Mouse (Mus musculus): ENCODE data around the gene Cd59a.
"Not testable (repeated sequence)": the region's sequence is repeated elsewhere in the genome, so short reads cannot be mapped to it uniquely, and the experiment has no call there.

Gene Cd59a

DNA sequence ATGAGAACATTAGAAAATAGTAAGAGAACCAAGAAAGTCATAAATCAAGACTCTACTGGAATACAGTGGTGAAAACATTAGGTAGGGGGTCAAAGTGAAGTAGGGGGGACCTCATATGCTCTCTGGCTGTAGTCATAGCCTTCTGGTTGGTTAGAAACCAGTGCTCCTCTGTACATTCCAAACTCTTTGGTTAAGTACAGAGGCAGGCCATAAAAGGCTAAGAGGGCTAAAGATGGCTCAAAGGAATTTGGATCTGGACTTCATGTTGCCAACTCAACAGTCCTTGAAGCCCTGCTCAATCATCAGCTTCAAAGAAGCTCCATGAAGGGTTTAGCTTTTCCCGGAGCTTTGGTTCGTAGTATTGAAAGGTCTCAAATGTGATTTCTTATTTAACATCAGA is 13.4 kb downstream of the Cd59a start:
- not testable (repeated sequence) for DNase-seq (ENCODE audit: low read depth, low spot score)

DNA sequence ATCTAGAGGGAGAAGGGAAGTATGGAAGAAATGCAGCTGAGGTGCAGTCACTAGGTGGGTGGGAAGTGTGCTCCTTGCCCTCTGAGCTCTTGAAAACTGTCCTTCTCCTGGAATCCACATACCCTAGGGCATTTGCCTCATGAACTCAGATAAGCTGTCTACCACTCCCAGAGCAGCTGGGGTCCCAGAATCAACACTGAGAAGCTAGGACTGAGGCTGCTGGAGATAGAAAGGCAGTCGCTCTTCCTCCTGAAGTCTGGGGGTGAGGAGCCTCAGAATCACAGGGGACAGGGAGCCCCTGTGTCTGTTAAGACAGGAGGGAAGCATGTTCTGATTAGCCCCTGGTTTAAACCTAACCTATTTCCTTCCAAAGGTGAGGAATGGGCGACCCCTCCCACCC is 13.9 kb downstream of the Cd59a start:
- DNase-seq (ENCODE audit: low read depth, low spot score), result no peak

DNA sequence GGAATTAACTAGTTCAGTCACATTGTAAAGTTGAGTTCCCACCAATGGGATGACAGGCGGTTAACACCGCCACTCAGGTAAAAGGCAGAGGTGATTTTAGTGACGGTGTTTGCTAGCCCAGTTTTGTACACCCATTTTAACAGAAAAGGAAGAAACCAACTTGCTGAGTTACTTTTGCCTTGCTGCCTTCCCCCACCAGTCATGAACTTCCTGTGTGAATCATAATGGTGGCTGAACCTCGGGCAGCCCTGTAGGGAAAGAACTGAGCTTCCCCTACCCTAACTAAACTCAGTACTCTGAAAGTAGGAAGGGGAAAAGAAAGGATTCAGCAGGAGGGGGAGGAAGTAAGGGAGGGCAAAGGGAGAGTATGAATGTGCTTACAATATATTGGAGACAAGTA is 14.4 kb downstream of the Cd59a start:
- no peak for DNase-seq (ENCODE audit: low read depth, low spot score)

DNA sequence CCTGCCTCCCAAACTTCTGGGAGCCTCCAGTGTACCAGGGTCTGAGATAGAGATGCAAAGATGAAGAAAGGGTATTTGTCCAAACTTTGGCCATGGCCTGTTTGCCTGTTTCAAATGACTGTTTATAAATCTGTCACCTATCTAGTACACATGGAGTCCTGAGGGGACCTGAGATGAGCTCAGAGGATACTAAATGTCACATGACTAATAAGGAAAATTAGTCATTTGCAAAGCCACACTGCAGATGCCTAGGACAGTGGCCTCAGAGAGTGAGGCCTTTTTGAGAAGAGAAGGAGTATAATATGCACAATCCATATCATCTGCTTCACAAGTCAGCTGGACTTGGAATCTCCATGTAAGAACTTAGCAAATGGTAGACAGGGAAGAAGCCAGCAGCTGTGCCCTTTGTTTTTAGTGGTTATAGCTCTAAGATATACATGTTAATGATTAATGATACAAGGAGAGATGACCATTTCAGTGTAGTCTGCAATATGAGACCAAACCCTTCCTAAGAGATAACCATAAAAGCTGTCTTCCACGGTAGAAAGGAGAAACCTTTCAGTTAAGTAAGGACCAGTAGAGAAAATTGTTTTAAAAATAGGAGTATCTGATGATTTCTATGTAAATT is 15.7 kb downstream of the Cd59a start:
- not testable (repeated sequence) for DNase-seq (ENCODE audit: low read depth, low spot score)

DNA sequence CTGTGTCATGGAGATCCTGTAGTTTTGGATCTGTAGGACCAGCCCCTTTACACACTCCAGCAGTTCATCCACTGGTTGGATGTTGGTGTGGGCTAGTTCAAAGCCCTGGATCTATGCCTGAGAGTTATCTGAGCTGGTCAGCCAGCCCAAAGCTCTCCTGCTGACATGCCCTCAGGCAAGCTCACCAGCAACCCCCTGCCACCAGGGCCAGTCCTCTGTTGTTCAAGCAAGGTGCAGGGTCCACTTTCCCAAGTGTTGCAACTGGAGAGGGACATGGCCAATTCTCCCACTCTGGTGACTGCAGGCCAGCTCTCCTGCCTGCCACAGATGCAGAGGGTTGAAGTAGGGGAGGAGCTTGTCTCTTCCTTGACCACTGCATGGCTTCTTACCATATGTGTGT is 18.0 kb downstream of the Cd59a start:
- not testable (repeated sequence) for DNase-seq (ENCODE audit: low read depth, low spot score)

DNA sequence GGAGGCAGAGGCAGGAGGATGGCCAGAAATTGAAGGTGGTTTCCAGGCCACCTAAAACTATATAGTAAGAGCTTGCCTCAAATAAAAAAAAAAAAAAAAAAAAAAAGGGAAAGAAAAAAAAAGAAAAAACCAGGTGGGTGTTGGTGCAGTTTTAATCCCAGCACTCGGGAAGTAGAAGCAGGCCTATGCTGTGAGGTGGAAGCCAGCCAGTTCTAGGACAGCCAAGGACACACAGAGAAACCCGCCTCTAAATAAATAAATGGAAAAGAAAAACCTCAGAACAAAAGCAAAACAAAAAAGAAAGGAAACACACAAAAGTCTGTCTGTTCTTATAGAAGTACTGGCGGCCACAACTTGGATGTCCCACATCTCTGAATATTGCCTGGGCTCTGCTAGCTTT is 19.3 kb downstream of the Cd59a start:
- DNase-seq (ENCODE audit: low read depth, low spot score), result no peak

DNA sequence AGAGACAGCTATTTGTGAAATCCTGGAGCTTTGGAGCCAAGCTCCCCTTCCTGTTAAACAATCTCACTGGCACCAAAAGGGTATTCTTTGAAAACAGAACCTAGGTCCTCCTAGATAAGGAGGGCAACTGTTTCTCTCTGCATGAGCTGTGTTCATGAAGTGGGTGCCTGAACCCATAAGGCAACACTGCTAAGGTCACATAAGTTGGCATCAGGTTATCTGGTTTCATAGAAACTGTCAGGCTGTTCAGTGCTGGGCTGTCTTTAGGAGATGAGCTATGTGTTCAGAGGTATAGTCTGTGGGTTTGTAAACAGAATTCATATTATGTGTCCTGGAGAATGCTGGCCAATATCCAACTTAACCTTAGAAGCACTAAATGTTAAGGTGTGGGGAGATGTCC is 21.6 kb downstream of the Cd59a start:
- not testable (repeated sequence) for DNase-seq (ENCODE audit: low read depth, low spot score)

DNA sequence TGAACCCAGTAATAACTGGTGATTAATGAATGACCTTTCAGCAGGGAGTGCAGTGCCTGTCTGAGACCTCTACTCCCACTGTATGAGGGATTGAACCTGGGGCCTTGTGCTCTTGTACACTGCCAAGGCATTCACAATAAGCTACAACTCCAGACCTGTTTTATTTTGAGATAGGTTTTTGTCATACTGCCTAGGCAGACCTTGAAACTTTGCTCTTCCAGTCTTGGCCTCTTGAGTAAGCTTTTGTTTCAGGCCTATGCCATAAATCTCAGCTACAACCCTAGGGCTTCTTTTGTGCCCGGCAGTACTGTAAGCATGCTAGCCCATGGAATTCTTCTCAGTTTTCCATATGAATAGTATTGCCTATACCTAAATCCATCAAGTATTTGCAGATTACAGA is 23.5 kb downstream of the Cd59a start:
- DNase-seq (ENCODE audit: low read depth, low spot score), result no peak

DNA sequence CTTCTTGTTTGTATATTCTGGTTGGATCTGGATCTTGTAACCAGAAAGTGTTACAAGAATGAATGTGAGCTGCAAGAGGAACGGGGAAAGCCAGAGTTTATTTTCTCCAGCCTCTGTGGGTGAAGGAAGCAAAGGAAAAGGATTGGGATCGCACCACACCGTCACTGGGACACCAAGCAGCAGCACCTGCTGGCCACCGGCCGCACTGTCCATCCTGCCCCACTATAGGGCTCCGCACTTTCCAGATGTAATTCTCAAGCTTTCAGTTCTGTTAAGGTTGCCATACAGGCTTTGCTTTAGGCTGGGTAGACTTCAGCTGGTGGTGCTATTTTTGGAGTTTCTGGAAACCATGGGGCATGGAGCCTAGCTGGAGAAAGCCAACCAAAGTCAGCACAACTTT is 24.7 kb downstream of the Cd59a start:
- no peak for DNase-seq (ENCODE audit: low read depth, low spot score)

DNA sequence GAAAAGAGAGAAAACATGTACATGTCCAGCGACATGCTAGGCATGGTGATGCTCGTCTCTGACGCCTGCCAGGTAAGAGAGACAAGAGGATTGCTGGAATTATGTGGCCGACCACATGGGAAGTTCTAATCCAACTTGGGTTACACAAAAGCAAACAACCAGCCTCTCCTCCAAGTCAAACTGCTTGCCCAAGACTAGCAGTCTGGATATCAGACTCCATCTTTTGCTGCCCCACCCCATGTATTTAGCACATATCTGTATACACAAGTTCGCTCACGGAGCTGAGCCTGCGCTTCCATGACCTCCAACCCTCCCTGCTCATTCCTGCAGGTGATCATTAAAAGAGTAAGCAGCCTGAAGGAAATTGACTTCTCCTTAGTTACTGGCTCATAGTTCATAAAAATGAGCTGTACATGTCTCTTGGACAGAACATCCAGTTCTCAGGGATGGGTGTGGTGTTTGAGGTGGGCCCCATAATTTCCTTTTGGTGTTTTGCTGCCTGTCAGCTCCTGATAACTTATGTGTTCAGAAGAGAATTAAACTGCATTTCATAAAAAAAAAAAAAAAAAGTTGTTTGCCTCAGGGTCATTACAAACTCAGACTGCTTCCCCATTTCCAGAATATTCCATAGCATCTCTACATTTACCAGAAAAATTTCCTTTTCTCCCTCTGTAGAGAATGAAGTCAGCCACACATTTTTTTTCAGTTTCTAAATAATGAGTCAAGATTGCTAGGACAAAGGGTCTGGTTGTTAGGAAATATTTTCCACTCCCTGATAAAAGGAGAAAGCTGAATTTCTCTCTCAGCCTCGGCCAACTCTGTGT is 26.3 kb downstream of the Cd59a start:
- peak; percentile 80 for DNase-seq (ENCODE audit: low read depth, low spot score)

DNA sequence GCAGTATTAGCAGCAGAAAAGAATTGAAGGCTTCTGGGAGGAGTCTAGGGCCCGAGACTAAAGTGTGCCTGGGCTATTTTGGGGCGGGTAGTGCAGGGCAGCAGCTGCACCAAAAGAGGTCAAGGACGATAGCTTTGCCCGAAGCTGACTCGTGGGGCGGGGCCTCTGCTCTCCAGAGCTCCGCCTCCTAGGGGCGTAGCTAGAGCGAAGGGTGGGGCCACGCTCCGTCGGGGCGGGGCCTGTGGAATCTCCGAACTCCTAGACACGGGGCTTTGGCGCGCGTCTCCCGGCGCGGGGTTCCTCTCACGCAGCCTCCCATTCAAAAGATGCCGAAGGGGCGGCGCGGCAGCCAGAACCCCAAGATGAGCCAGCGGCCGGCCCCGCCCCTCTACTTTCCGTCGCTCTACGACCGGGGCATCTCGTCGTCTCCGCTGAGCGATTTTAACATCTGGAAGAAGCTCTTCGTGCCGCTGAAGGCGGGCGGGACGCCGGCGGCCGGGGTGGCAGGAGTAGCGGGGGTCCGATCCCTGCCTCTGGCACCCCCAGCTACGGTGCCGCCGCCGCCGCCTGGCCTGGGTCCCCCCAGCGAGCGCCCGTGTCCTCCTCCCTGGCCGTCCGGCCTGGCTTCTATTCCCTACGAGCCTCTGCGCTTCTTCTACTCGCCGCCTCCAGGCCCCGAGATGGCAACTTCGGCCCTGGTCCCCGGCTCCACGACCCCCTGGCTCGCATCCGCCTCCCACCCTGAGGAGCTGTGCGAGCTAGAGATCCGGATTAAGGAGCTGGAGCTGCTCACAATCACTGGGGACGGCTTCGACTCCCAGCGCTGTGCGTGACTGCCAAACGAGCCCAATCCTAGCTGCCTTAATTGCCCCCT is 27.1 kb downstream of the Cd59a start, which contains the start of gene A930018P22Rik:
Gene A930018P22Rik (plus strand): TSS at position 265 of the 874 bp plus-strand sequence.
- peak; percentile 99 for DNase-seq (ENCODE audit: low read depth, low spot score)

DNA sequence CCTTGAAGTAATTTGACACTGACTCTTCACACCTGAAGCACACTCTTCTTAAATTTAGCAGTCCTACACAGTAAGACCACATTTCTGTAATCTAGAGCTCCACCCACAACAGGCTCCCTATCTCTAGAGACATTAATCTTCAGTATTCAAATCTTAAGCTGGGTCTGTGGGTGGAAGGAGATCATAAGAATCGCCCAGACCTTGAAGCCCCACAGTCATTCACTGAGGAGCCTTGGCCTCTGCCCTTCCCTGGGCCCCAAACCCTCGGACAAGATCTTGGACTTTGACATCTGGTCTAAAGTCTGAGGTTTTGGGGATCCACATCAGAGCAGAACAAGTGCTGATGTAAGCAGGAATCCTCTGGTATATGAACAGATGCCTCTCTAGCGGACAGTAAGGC is 27.9 kb downstream of the Cd59a start:
- peak; percentile 50 for DNase-seq (ENCODE audit: low read depth, low spot score)

DNA sequence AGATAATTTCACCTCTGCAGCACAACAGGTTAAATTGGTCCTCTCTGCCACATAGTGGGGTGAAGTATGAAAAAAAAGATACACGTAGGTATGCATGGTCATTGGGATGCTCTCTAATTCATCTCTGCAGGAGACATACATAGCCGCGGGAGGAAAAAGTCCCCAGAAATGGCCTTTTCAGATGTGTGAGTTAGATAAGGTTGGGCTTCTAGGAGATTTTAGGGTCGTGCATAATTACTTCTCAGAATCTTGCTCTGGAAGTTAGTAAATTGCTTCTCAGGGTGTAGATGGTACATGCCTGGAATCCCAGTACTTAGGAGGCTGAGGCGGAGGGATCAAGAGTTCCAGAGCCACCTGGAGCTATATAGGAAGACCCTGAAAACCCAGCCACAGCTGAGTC is 28.5 kb downstream of the Cd59a start:
- DNase-seq (ENCODE audit: low read depth, low spot score), result no peak

DNA sequence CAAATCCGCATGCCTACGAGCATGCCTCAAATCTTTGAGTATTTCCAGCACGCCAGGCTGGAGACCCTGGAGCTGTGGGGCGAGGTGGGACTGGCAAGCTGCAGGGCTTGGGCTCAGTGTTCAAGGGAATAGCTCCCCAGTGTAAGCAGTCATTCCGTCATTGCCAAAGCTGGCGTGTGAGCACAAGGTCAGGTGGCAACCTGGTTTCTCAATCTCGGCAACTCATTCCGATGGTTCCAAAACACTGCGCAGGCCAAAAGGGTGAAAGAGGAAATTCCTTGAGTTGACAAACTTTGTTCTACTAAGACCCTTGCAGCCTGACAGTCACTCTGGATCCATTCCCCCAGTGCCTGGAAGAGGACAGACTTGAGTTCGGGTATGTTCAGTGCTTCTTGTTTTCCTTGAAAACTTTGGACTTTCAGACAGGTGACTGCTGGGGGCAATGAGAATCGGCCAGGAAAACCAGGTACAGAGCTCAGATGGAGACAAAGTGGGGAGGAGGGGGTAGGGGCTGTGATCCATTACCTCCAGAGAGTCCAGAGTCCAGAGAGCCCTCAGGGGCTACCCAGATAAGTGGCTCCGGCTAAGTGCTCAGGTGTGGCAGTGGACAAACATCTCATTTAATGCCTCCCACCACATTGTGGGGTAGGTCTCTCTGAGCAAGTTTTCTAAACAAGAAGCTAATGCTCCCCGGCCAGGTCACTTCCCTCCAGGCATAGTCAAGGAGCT is 33.4 kb downstream of the Cd59a start:
- DNase-seq (ENCODE audit: low read depth, low spot score), result no peak

DNA sequence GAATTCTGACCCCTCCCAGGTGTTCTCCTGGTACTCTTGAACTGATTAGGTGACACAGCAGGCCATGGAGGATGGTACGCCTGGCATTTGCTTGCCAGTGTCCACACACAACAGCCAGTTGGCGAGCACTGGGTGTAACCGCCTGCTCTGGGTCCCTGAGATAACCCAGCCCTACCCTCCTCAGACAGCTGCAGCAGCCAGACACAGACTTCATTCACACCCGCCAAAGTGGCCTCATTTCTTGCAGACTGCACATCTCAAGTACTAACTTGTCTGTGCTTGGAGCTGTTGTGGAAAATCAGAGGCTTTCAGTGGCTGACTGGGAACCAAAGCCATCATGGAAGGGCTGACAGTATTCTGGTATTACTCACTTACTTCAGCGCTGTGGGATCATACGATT is 34.6 kb downstream of the Cd59a start:
- peak; percentile 68 for DNase-seq (ENCODE audit: low read depth, low spot score)

DNA sequence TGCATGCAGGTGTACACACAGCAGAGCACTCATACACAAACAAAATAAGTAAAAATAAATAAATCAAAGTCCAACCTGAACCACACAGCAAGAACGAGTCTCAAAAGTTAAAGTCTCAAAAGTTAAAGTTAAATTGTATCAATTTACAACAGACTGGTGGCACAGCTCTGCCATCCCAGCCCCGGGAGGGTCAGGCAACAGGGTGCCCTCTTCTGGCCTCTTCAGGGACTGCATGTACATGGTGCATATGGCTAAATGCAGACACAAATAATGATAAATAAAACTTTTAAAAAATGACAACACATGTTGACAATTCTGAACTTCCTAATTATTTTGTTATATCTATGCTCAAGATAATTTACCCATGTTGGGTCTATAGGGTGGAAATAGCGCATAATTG is 35.4 kb downstream of the Cd59a start:
- DNase-seq (ENCODE audit: low read depth, low spot score), result peak; percentile 35

DNA sequence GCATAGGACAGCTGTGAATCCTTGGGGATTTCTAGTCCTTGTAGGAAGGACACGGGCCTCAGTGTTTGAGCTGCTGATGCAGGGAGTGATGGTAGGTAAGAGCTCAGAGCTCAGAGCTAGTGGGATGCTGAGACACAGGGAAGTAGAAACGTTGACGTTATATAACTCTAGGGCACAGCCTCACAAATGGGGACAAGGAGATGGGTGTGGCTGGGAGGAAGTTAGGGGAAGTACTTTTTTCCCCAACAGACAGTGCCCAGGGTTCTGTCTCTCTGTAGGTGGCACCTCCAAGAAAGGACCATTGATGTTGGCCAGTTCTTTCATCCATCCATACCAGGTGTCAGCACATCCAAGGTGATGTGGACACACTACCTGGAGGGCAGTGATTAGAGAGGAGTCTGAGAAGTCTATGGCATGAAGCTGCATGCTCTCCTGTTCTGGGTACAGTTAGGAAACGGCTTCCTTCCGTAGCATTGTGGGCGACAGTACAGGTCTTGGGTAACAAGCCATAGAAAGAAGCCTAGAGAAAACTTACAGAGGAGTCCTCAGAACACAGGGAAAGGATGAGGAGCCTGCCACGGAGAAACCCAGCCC is 36.8 kb downstream of the Cd59a start:
- DNase-seq (ENCODE audit: low read depth, low spot score), result no peak

DNA sequence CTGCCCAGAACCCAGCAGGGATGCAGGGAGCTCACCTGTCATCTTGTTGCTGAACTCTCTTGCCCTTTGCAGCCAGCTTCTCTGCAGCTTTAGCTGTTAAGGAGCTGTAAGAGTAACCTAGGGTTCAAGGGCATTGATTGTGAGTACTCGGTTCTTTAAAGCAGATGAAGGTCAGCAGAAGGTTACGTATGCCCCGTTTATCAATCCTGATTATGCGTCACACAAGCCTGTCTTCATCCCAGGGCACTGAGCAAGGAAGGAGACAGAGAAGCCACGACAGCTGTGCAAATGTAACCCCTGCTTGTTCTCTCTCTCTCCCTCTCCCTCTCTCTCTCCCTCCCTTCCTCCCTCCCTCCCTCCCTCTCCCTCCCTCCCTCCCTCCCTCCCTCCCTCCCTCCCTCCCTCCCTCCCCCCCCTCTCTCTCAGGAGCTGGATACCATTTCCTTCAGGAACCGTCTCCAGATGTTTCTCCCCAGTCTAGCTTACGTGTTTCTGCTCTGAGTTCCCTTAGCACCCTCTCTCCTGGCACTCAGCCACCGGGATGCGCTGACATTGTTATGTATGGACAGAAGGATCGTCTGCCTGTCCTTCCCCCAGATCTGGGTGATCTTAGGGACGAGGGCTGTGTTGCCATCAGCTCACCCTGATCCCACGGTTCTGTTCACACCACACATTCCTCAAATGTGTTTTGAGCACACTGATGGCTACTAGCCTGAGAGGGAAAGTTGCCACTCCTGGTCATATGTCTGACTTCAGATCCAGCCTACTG is 37.6 kb downstream of the Cd59a start:
- no peak for DNase-seq (ENCODE audit: low read depth, low spot score)

DNA sequence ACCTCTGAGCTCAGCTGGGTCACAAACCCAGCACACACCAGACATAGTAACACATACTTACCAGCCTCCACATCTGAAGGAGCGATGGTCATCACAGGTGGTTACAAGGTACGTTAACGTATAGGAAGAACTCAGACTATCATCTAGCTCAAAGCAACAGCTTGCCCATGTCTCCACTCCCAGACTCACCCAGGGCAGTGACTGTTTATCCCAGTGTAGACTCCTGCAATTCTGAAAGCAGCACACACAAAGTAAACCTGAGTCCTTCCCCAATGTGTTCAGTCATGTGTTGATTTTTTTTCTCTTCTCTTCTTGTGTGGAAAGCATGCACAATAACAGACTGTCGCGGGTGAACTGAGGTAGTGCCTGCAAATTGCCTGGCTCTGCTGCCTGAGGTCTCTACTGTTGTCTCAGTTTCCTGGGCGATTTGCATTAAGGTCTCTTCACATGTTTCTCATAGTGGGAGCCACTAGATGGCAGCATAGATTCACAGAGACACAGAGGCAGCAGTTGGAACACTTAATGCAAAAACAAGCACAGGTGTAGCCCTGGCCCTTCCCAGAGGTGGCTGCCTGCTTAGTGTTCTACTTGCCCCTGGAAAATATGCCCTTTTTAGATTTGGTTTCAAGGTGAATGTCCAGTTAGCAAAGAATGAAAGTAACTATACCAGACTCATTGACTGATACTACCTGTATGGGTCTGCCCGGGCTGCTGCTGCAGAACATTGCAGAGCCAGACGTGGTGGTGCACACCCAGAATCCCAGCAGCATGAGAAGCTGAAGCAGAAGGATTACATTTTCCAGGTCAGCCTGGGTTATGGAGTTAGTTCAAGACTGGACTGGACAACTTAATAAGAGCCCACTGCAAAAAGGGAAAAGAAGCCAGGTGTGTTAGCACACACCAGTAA is 38.8 kb downstream of the Cd59a start:
- DNase-seq (ENCODE audit: low read depth, low spot score), result peak; percentile 72

All from c-Kit-negative CD71-positive TER-119-positive erythroid progenitor cells, embryonic 14.5 days (primary cell).